Mouse (Mus musculus) lung, embryonic 15.5 days (tissue): ENCODE data around the gene Tmem38b. TPM values are rescaled to one million over a fixed set of nuclear protein-coding genes. Genes with fewer than 3 reads are reported as not detected.

Source experiments
- ATAC-seq: fragments of 200-750 bp; cut with Nextera tagmentation; 2 replicates; pipeline ENCODE4 v1.8.0; 2017; ENCODE audit warnings: moderate number of reproducible peaks, borderline replicate concordance; ENCODE audit not compliant: low FRiP score, low TSS enrichment; ENCODE audit errors: extremely low read depth
- H3K27ac ChIP-seq: fragments of 300-500 bp; sonication (generic); 2 replicates; pipeline ENCODE4 v1.5.1; 2015; ENCODE audit warnings: moderate library complexity, mild to moderate bottlenecking, inconsistent platforms
- H3K27me3 ChIP-seq: fragments of 300-500 bp; sonication (generic); 2 replicates; pipeline ENCODE4 v1.6.1; 2015; ENCODE audit warnings: inconsistent platforms
- H3K36me3 ChIP-seq: fragments of 300-500 bp; sonication (generic); 2 replicates; pipeline ENCODE4 v1.6.1; 2015; ENCODE audit warnings: inconsistent platforms
- H3K4me1 ChIP-seq: fragments of 300-500 bp; sonication (generic); 2 replicates; pipeline ENCODE4 v1.6.1; 2015; ENCODE audit warnings: inconsistent platforms
- H3K4me2 ChIP-seq: fragments of 300-500 bp; sonication (generic); 2 replicates; pipeline ENCODE4 v1.6.1; 2015; ENCODE audit warnings: inconsistent platforms, mild to moderate bottlenecking, moderate library complexity
- H3K4me3 ChIP-seq: fragments of 300-500 bp; sonication (generic); 2 replicates; pipeline ENCODE4 v1.5.1; 2015; ENCODE audit warnings: mild to moderate bottlenecking, inconsistent platforms
- H3K9ac ChIP-seq: fragments of 300-500 bp; sonication (generic); 2 replicates; pipeline ENCODE4 v1.6.1; 2015; ENCODE audit warnings: inconsistent platforms
- H3K9me3 ChIP-seq: fragments of 300-500 bp; sonication (generic); 2 replicates; pipeline ENCODE4 v1.6.1; 2016; ENCODE audit warnings: inconsistent platforms
- WGBS: fragments of 180-500 bp; shearing (Covaris S2); methylation state at CpG from one replicate; pipeline ENCODE4 v1.1.7; 2015; 5-methylcytosine and 5-hydroxymethylcytosine counted together
- polyA plus RNA-seq: library from polyadenylated mRNA; unstranded; fragments of >200 nt; fragmentation: Nextera tagmentation; extraction: Ambion mirVana; gene quantifications from 2 replicates; pipeline ENCODE4 v1.2.1, GENCODE M21; 2015

Gene Tmem38b
- 12.2 and 12.3 TPM in 2 replicates for polyA plus RNA-seq

- WGBS: under 1% methylated on average over 55 of the region's 55 CpGs
- Histone ChIP-seq H3K27me3 (no peaks in the 10 kb centered on the region), H3K9me3 (no peaks in the 10 kb centered on the region; the same call in 1 of the 2 replicates), H3K36me3 (no peaks in the 10 kb centered on the region), H3K9ac (peak within 1 kb of the TSS; percentile 63), H3K4me3 (peak within 1 kb of the TSS; percentile 76), H3K4me1 (peaks cover 24% of the 10 kb centered on the region; the same call in 1 of the 2 replicates), H3K27ac (peak within 1 kb of the TSS; percentile 32; the same call in 1 of the 2 replicates), H3K4me2 (peak within 1 kb of the TSS; percentile 72)
- ATAC-seq: peak; percentile 85
Observed at GRCm38 (mm10) chr4:53825821-53826605, at the start of gene Tmem38b. Tmem38b (plus strand) TSS chr4:53826045.

- Histone ChIP-seq H3K27ac (no peak overlapping the region), H3K4me1 (peaks cover 10% of the 10 kb centered on the region; the same call in 1 of the 2 replicates), H3K9me3 (no peaks in the 10 kb centered on the region), H3K4me2 (no peak overlapping the region), H3K27me3 (peaks cover 13% of the 10 kb centered on the region), H3K4me3 (no peak overlapping the region), H3K36me3 (no peaks in the 10 kb centered on the region), H3K9ac (no peak overlapping the region)
- 78% methylated on average over 4 of the region's 4 CpGs for WGBS
- no peak for ATAC-seq
Observed at GRCm38 (mm10) chr4:53781396-53781795, 44.4 kb upstream of the Tmem38b start.

DNA sequence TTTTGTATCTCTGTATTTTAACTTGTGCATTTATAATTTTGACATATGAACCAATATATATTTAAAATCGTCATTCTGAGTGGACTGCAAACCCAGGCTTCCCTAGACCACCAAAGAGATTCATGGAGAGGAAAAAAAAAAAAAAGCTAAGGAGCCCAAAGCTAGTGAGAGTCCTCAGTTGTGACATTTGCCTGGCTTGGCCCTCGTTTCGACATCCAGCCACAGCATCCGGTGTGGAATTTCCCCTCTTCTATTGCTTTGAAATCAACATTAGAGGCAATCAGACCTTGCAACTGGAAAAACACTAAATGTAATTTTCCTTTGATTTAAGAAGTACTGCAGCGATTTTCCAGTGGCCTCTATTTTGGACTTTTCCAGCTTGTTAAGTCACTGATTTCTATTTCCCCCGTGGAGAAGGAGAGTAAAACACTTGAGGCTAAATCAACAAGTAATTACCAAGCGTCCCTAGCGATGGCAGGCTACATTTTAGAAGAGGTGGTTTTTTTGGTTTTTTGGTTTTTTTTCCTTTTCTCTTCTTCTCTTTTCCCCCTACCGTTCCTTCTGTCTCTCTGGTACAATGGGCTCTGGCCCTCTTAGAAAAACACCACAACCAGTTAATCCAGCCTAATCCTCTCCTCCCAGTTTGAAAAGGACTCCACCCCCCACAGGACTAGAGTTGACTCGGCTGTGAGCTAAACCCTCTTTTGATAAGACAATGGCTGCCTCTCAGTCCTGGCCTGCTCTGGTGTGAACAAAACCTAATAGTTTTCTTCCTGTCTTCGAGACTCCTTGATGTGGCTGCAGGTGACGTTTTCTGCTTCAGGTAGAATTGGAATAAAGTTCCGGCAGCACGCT lies 43.4 kb upstream of the Tmem38b start:
- H3K4me2 ChIP-seq: no peak overlapping the region

GRCm38 (mm10) chr4:53785746-53786398 lies 40.0 kb upstream of the Tmem38b start:
- H3K9ac ChIP-seq: no peak overlapping the region
- ATAC-seq: no peak
- H3K27ac ChIP-seq: no peak overlapping the region
- no peaks in the 10 kb centered on the region for H3K9me3 ChIP-seq
- H3K4me2 ChIP-seq: no peak overlapping the region
- H3K36me3 ChIP-seq: no peaks in the 10 kb centered on the region
- H3K4me1 ChIP-seq: 0 out of 2 replicates have a peak, but pooled peaks cover 6% of the 10 kb centered on the region
- no peak overlapping the region for H3K4me3 ChIP-seq
- WGBS: 71% methylated on average over 15 of the region's 15 CpGs
- no peaks in the 10 kb centered on the region for H3K27me3 ChIP-seq

More for the DNA sequence above, 43.4 kb upstream of the Tmem38b start:
- Histone ChIP-seq H3K36me3 (no peaks in the 10 kb centered on the region), H3K9me3 (no peaks in the 10 kb centered on the region), H3K27ac (0 out of 2 replicates have a peak overlapping the region, but pooled peaks have one; percentile 21), H3K4me1 (peaks cover 10% of the 10 kb centered on the region; the same call in 1 of the 2 replicates), H3K9ac (no peak overlapping the region), H3K27me3 (peaks cover 4% of the 10 kb centered on the region), H3K4me3 (no peak overlapping the region)
- no peak for ATAC-seq
- WGBS: 32% methylated on average over 14 of the region's 14 CpGs

GRCm38 (mm10) chr4:53786851-53787250 lies 39.0 kb upstream of the Tmem38b start:
- Histone ChIP-seq H3K4me3 (no peak overlapping the region), H3K36me3 (no peaks in the 10 kb centered on the region), H3K4me2 (no peak overlapping the region), H3K9me3 (no peaks in the 10 kb centered on the region), H3K9ac (no peak overlapping the region), H3K27me3 (no peaks in the 10 kb centered on the region), H3K4me1 (0 out of 2 replicates have a peak, but pooled peaks cover 6% of the 10 kb centered on the region), H3K27ac (no peak overlapping the region)
- WGBS: 64% methylated on average over 5 of the region's 5 CpGs
- ATAC-seq: no peak

- Histone ChIP-seq H3K36me3 (no peaks in the 10 kb centered on the region), H3K27ac (no peak overlapping the region), H3K4me1 (no peaks in the 10 kb centered on the region), H3K27me3 (no peaks in the 10 kb centered on the region), H3K4me3 (no peak overlapping the region), H3K9ac (no peak overlapping the region), H3K9me3 (no peaks in the 10 kb centered on the region), H3K4me2 (no peak overlapping the region)
- 34% methylated on average over 4 of the region's 4 CpGs for WGBS
- no peak for ATAC-seq
Observed at GRCm38 (mm10) chr4:53789346-53789745, 36.5 kb upstream of the Tmem38b start.

DNA sequence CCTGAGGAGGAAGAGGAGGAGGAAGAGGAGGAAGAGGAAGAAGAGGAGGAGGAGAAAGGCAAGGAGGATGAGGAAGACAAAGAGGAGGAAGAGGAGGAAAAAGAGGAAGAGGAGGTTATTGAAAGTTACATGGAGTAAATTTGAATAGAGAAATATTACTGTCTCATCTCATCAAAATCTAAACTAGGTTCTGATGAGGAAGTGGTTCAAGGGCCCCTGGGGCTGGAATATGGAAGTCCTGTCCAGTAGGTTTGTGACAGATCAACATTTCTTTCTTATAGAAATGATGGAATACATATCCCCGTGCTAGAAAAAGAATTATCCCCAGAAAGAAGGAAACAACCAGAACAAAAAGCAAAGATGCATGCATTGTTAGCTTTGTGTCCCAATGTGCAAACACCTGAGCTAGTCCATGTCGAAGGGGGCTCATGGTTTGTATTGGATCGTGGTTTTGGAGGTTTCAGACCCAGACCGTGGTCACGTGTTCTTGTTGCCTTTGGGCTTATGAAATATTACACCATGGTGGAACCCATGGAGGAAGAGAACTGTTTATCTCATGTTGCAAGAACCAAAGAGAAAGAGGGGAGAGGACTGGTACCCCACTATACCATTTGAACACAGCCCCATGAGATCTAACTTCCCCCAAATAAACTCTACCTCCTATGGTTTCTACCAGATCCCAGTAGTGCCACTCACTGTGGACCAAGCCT lies 31.4 kb upstream of the Tmem38b start:
- Histone ChIP-seq H3K27me3 (no peaks in the 10 kb centered on the region), H3K4me2 (no peak overlapping the region), H3K27ac (no peak overlapping the region), H3K4me3 (no peak overlapping the region), H3K4me1 (peaks cover 2% of the 10 kb centered on the region; the same call in 1 of the 2 replicates), H3K9ac (no peak overlapping the region), H3K9me3 (no peaks in the 10 kb centered on the region), H3K36me3 (no peaks in the 10 kb centered on the region)
- 85% methylated on average over 5 of the region's 5 CpGs for WGBS
- no peak for ATAC-seq

DNA sequence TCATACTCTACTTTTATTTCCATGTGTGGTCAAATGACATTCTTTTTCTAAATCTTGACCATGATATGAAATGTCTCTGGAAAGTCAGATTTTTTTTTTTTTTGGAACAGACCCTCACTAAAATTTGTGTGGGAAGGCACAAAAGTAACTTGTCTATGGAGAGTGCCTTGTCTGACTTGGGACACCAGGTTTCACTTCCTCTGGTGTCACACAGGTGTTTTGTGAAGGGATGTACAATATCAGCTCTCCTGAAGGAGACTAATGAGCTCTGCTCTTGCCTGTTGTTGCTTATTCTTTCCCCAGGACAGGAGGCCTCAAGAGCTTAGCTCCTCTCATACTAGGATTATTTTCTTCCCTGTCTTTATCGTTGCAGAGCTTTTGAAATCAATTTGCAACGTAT lies 30.8 kb upstream of the Tmem38b start:
- H3K9me3 ChIP-seq: no peaks in the 10 kb centered on the region
- no peak for ATAC-seq
- H3K4me3 ChIP-seq: no peak overlapping the region
- H3K9ac ChIP-seq: no peak overlapping the region
- H3K27me3 ChIP-seq: no peaks in the 10 kb centered on the region
- 62% methylated on average over 2 of the region's 2 CpGs for WGBS
- H3K27ac ChIP-seq: no peak overlapping the region
- no peaks in the 10 kb centered on the region for H3K36me3 ChIP-seq
- no peak overlapping the region for H3K4me2 ChIP-seq
- peaks cover 7% of the 10 kb centered on the region for H3K4me1 ChIP-seq

GRCm38 (mm10) chr4:53795706-53796105 lies 30.1 kb upstream of the Tmem38b start:
- Histone ChIP-seq H3K4me2 (no peak overlapping the region), H3K27me3 (no peaks in the 10 kb centered on the region), H3K9ac (no peak overlapping the region), H3K9me3 (no peaks in the 10 kb centered on the region), H3K4me3 (no peak overlapping the region), H3K36me3 (no peaks in the 10 kb centered on the region), H3K27ac (no peak overlapping the region), H3K4me1 (peaks cover 7% of the 10 kb centered on the region)
- 69% methylated on average over 2 of the region's 2 CpGs for WGBS
- no peak for ATAC-seq

DNA sequence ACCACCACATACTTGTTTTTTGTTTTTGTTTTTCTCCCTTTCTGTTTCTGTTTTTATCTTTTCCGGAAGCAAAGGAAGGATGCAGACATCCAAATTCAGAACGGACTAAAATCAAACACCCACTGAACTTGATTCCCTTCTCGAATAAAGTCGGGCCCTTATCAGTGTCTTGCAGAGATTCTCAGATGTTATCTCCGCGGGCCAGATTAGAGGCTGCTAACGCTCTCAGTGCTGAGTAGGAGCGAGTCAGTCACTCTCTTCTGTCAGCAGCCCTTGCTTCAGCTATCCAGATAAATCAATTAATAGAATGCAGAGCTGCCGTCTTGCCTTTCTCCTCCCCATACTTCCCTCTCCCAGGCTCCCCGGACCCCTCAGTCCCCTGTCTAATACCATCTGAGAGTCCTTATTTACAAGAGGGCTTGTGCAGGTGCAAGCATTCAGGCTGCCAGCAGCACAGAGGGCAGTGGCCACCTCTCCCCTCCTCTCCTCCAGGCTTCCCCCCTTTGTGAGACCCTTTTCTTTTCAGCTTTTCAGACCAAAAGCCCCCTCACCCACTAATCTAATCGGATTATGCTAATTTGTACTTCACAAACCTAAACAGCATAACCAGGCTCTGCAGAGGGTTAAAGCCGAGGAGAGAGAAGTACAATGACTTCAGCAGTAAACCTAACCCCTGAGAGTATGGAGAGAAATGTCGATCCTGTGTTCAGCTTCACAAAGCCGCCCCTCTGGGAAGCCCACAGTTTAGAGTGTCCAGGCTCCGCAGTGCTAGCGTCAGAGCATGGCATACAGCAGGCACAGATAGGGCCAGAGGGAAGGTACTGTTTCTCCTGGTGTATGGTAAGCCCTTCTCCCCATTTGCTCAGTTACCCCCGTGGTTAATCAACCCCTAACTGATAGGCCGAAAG lies 28.7 kb upstream of the Tmem38b start:
- no peak for ATAC-seq
- Histone ChIP-seq H3K36me3 (no peaks in the 10 kb centered on the region), H3K27ac (no peak overlapping the region), H3K4me1 (peaks cover 7% of the 10 kb centered on the region), H3K4me3 (no peak overlapping the region), H3K4me2 (no peak overlapping the region), H3K27me3 (no peaks in the 10 kb centered on the region), H3K9ac (no peak overlapping the region), H3K9me3 (no peaks in the 10 kb centered on the region)
- WGBS: 26% methylated on average over 18 of the region's 18 CpGs
